Mouse (Mus musculus) stomach, embryonic 14.5 days (tissue): ENCODE measurements around the gene Lhfpl5. TPM values are rescaled to one million over a fixed set of nuclear protein-coding genes. Genes with fewer than 3 reads are reported as not detected.

Source experiments
- ATAC-seq: fragments of 200-750 bp; cut with Nextera tagmentation; 2 replicates; pipeline ENCODE4 v1.8.0; 2017; ENCODE audit warnings: low read depth, moderate TSS enrichment; ENCODE audit not compliant: insufficient number of reproducible peaks, insufficient read depth, low FRiP score
- H3K27ac ChIP-seq: fragments of 300-500 bp; sonication (generic); 2 replicates; pipeline ENCODE4 v1.5.1; 2014; ENCODE audit warnings: mild to moderate bottlenecking, low read length, moderate library complexity, mixed read lengths
- H3K27me3 ChIP-seq: fragments of 300-500 bp; sonication (generic); 2 replicates; pipeline ENCODE4 v1.6.1; 2014; ENCODE audit warnings: low read length, control low read depth, mixed read lengths; ENCODE audit not compliant: control insufficient read depth, insufficient read depth
- H3K36me3 ChIP-seq: fragments of 300-500 bp; sonication (generic); 2 replicates; pipeline ENCODE4 v1.6.1; 2014; ENCODE audit warnings: mild to moderate bottlenecking, control low read depth, low read length, moderate library complexity, mixed read lengths; ENCODE audit not compliant: control insufficient read depth, insufficient read depth
- H3K4me1 ChIP-seq: fragments of 300-500 bp; sonication (generic); 2 replicates; pipeline ENCODE4 v1.6.1; 2014; ENCODE audit warnings: low read length, control low read depth, mixed read lengths; ENCODE audit not compliant: control insufficient read depth, insufficient read depth
- H3K4me2 ChIP-seq: fragments of 300-500 bp; sonication (generic); replicated peaks from 2 replicates; pipeline ENCODE4 v1.6.1; 2014; ENCODE audit warnings: low read depth, low read length, control low read depth
- H3K4me3 ChIP-seq: fragments of 300-500 bp; sonication (generic); 2 replicates; pipeline ENCODE4 v1.5.1; 2014; ENCODE audit warnings: low read depth, low read length, control low read depth
- H3K9ac ChIP-seq: fragments of 300-500 bp; sonication (generic); replicated peaks from 2 replicates; pipeline ENCODE4 v1.6.1; 2014; ENCODE audit warnings: low read depth, mild to moderate bottlenecking, control low read depth, low read length, moderate library complexity, mixed read lengths
- H3K9me3 ChIP-seq: fragments of 300-500 bp; sonication (generic); 2 replicates; pipeline ENCODE4 v1.6.1; 2016; ENCODE audit warnings: low read depth, low read length, control low read depth; ENCODE audit not compliant: control insufficient read depth
- WGBS: fragments of 180-500 bp; shearing (Covaris S2); extraction: QIAGEN DNeasy Blood & Tissue Kit; methylation state at CpG from one replicate; pipeline ENCODE4 v1.1.7; 2014; 5-methylcytosine and 5-hydroxymethylcytosine counted together
- microRNA-seq: library from miRNA; unstranded; fragments of <30 nt; microRNA quantifications from one replicate; pipeline ENCODE4, GENCODE M21; 2016
- polyA plus RNA-seq: library from polyadenylated mRNA; unstranded; fragments of >200 nt; fragmentation: Nextera tagmentation; extraction: Ambion mirVana; gene quantifications from 2 replicates; pipeline ENCODE4 v1.2.1, GENCODE M21; 2014

The Lhfpl5 gene
- polyA plus RNA-seq, 1 experiment from 2014 or later = 1.5 TPM

- Histone ChIP-seq H3K4me2 (no peak overlapping the region), H3K27me3 (no peaks in the 10 kb centered on the region), H3K4me3 (no peak overlapping the region), H3K36me3 (peaks cover under 1% of the 10 kb centered on the region; the same call in 1 of the 2 replicates), H3K9me3 (no peaks in the 10 kb centered on the region), H3K4me1 (peaks cover 10% of the 10 kb centered on the region), H3K27ac (no peak overlapping the region), H3K9ac (no peak overlapping the region)
- WGBS = 61% methylated on average over 2 of the region's 2 CpGs
- no peak for ATAC-seq
Observed at GRCm38 (mm10) chr17:28624841-28625240, 49.4 kb downstream of the Lhfpl5 start.

GRCm38 (mm10) chr17:28625327-28625726 is 49.9 kb downstream of the Lhfpl5 start:
- Histone ChIP-seq H3K9ac (no peak overlapping the region), H3K4me1 (peaks cover 8% of the 10 kb centered on the region), H3K4me3 (no peak overlapping the region), H3K9me3 (no peaks in the 10 kb centered on the region), H3K4me2 (no peak overlapping the region), H3K27ac (no peak overlapping the region), H3K36me3 (no peaks in the 10 kb centered on the region), H3K27me3 (no peaks in the 10 kb centered on the region)
- ATAC-seq = no peak
- 92% methylated on average over 15 of the region's 15 CpGs for WGBS

- Histone ChIP-seq H3K9me3 (no peaks in the 10 kb centered on the region), H3K36me3 (no peaks in the 10 kb centered on the region), H3K4me3 (no peak overlapping the region), H3K4me1 (no peaks in the 10 kb centered on the region), H3K4me2 (no peak overlapping the region), H3K9ac (no peak overlapping the region), H3K27me3 (no peaks in the 10 kb centered on the region), H3K27ac (no peak overlapping the region)
- no peak for ATAC-seq
- WGBS = 83% methylated on average over 2 of the region's 2 CpGs
Observed at GRCm38 (mm10) chr17:28626937-28627336, 51.5 kb downstream of the Lhfpl5 start.

- 30% methylated on average over 10 of the region's 10 CpGs for WGBS
Observed at GRCm38 (mm10) chr17:28628248-28629124, 53.0 kb downstream of the Lhfpl5 start.

GRCm38 (mm10) chr17:28629125-28629524 is 53.7 kb downstream of the Lhfpl5 start:
- H3K27ac ChIP-seq = no peak overlapping the region
- H3K27me3 ChIP-seq = no peaks in the 10 kb centered on the region
- no peaks in the 10 kb centered on the region for H3K9me3 ChIP-seq
- H3K4me2 ChIP-seq = no peak overlapping the region
- H3K4me3 ChIP-seq = no peak overlapping the region
- H3K9ac ChIP-seq = no peak overlapping the region
- H3K36me3 ChIP-seq = no peaks in the 10 kb centered on the region
- no peak for ATAC-seq
- WGBS = 41% methylated on average over 3 of the region's 3 CpGs
- H3K4me1 ChIP-seq = no peaks in the 10 kb centered on the region

More at GRCm38 (mm10) chr17:28628248-28629124, 53.0 kb downstream of the Lhfpl5 start:
- Histone ChIP-seq H3K36me3 (no peaks in the 10 kb centered on the region), H3K4me2 (no peak overlapping the region), H3K27ac (no peak overlapping the region), H3K4me3 (no peak overlapping the region), H3K9ac (no peak overlapping the region), H3K27me3 (no peaks in the 10 kb centered on the region), H3K9me3 (no peaks in the 10 kb centered on the region), H3K4me1 (no peaks in the 10 kb centered on the region)
- ATAC-seq = no peak

Small RNA genes within 50 kb of the gene (microRNA-seq; reads per million reads assigned to microRNA genes)
- gene Gm25195 (not detected), gene Mir6969 (not detected)

Other genes with a start within 250 kb of the Lhfpl5 start
- 797 and 911 TPM in 2 replicates for gene Rpl10a, start 247.2 kb upstream of the Lhfpl5 start, polyA plus RNA-seq
- 15.7 and 16.0 TPM in 2 replicates for gene Tead3, start 224.8 kb upstream of the Lhfpl5 start, polyA plus RNA-seq
- 5.2 and 6.6 TPM in 2 replicates for gene Tulp1, start 210.4 kb upstream of the Lhfpl5 start, polyA plus RNA-seq
- 7.1 TPM in 2 replicates for gene Fkbp5, start 58.1 kb upstream of the Lhfpl5 start, polyA plus RNA-seq
- not detected in 2 replicates for gene Armc12, start 44.8 kb upstream of the Lhfpl5 start, polyA plus RNA-seq
- not detected in 2 replicates for gene Clpsl2, start 26.2 kb upstream of the Lhfpl5 start, polyA plus RNA-seq
- 47.2 and 236 TPM in 2 replicates for gene Clps, start 14.9 kb upstream of the Lhfpl5 start, polyA plus RNA-seq
- gene Srpk1, start 47.1 kb downstream of the Lhfpl5 start, polyA plus RNA-seq = 129 and 134 TPM in 2 replicates
- gene Slc26a8, start 114.6 kb downstream of the Lhfpl5 start, polyA plus RNA-seq = 0.94 and 1.9 TPM in 2 replicates
- gene Mapk14, start 115.7 kb downstream of the Lhfpl5 start, polyA plus RNA-seq = 51.9 and 53.4 TPM in 2 replicates
- 4.2 and 5.4 TPM in 2 replicates for gene AC170998.1, start 150.4 kb downstream of the Lhfpl5 start, polyA plus RNA-seq
- 77.5 and 78.3 TPM in 2 replicates for gene Mapk13, start 193.7 kb downstream of the Lhfpl5 start, polyA plus RNA-seq
- gene Brpf3, start 225.4 kb downstream of the Lhfpl5 start, polyA plus RNA-seq = 12.6 and 13.8 TPM in 2 replicates